Mouse (Mus musculus) right cerebral cortex, postnatal 4 days (tissue): ENCODE data around the gene Spef1.
"Not testable (repeated sequence)": the region's sequence is repeated elsewhere in the genome, so short reads cannot be mapped to it uniquely, and the experiment has no call there.

Source experiments
- DNase-seq: peaks from one replicate; pipeline ENCODE4 v3.0.0-alpha.2; 2022

The Spef1 gene

GRCm38 (mm10) chr2:131186771-131187601 lies at the start of gene Spef1, which contains the start of gene Cdc25b:
TSS of gene Spef1 (minus strand) at chr2:131187282.
TSS of gene Cdc25b (plus strand) at chr2:131186949.
- peak; percentile 82 for DNase-seq

DNA sequence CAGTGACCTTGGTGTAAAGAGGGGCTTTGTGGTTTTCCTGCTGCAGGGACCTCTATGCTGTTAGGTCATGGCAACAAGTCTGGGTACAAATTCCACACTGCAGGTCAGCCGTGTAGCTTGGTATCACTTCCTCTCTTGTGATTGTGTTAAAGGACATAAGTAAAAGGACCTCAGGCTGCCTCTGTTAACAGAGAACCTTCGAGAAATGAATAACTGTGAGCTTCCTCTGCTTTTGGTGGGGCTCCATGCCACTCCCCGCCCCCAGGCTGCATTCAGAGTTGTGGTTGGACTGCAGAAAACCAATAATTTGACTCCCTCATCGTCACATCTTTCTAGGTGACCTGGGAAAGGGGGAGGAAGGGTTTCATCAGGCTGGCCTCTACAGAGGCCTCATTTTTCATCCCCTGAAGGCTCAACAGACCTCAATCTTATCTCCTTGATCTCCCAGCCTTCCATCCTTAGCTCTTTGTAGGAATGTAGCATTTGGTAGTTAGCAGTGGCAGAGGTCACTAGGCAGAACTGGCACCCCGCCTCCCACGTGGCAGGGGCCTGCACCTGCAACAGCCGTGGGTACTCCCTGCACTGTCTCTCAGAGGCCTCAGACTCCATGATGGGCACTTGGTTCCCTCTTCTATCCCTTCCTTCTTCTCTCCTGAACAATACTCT lies 48.0 kb upstream of the Spef1 start:
- DNase-seq, result no peak

DNA sequence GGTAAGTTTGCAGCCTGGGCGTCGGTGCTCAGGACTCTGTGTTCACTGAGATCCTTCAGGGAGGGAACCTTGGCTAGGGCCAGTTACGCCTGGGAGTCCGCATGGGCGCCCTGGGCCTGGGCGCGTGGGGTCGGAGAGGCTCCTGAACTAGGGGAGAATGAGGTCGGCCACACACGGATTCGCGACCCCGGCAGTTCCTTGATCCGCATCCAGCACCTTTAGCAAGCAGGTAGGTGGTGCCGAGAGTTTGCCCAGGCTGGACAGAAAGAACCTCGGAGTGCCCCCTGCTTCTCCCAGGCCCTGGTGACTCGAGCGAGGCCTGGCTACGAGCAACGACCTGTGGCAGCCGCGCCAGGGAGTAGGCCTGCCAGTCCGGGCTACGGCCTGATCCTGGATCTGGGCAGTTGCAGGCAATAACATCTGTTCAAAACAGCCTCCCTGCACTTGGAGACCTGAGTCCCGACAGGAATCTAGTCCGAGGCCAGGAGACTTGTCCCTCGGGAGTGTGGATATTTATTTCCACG lies 47.1 kb upstream of the Spef1 start:
- no peak for DNase-seq

DNA sequence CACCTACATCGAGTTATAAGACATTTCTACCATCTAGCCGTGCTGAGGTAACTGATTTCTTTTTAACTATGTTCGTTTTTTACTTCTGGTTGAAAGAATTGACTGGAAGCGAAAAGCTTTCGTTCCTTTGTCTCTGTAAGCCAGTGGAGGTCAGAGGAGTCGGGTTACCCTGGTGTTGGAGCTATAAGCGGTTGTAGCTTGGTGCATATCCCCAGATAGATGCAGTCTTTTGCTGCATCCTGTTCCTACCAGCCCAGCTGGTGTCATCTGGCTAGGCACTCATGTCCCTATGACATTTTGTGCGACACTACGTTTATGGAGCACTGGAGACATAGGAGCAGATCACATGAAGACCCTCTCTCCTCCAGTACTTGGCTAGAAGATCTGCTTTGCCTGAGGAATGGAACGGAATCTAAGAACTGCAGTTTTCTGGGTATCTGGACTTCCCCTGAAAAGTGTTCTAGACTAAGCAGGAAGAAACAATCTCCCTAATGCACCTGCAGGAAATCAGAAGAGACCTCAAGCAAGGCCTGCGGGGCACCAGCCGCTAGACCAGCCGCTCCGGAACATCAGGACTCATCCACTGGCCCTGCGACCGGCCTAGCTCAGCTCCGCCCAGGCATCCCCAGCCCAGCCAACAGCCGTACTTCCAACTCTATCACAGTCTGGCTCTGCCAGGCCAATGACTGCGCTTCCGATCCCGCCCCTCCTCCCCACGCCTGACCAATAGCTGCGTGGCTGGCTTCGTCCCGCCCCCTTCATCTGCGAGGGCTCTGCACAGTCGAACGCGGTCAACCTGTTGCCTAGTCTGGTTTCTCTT lies 46.4 kb upstream of the Spef1 start, which contains the start of gene Mavs:
TSS of gene Mavs (plus strand) at position 757 of the 820 bp plus-strand sequence.
- peak; percentile 86 for DNase-seq

- no peak for DNase-seq
Observed at GRCm38 (mm10) chr2:131232558-131232957, 45.5 kb upstream of the Spef1 start.

DNA sequence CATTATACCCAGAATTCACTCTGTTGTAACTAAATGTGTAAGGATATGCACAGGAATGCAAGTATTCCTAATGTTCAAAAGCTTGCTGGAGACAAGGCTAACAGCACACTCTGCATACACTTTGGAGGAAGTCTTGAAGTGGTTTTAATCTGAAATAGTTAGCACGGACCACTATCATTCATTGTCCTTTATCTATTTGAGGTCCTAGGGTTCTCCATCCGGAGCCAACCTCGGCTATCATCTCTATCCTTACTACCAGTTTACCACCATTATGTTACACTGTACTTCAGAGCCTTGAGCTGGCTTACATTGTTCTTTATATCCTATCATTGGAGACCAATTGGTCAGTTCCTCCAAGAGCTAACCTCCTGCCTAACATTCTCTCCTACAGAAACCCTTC lies 40.2 kb upstream of the Spef1 start:
- no peak for DNase-seq

- DNase-seq, result not testable (repeated sequence)
Observed at GRCm38 (mm10) chr2:131226669-131227068, 39.6 kb upstream of the Spef1 start.

DNA sequence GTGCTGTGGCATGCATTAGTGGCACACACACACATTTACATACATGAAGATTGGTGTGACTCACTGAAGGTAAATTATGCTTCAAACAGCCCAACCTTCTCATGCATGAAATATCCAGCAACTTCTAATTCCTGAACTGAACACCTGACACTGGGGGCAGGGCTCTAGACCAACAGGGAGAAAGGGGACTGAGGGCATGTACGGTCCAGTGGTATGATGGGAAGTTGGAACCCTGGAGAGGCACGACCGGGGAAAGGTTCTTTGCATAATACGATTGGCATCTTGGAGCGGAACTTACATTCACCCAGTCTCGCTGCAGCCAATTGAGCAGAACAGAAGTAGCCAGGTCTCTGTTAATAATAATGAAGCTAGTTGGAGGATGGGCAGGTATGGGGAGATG lies 38.1 kb upstream of the Spef1 start:
- no peak for DNase-seq

GRCm38 (mm10) chr2:131223569-131223968 lies 36.5 kb upstream of the Spef1 start:
- DNase-seq, result no peak

- no peak for DNase-seq
Observed at GRCm38 (mm10) chr2:131222562-131222961, 35.5 kb upstream of the Spef1 start.

GRCm38 (mm10) chr2:131221853-131222515 lies 34.9 kb upstream of the Spef1 start:
- DNase-seq, result no peak

DNA sequence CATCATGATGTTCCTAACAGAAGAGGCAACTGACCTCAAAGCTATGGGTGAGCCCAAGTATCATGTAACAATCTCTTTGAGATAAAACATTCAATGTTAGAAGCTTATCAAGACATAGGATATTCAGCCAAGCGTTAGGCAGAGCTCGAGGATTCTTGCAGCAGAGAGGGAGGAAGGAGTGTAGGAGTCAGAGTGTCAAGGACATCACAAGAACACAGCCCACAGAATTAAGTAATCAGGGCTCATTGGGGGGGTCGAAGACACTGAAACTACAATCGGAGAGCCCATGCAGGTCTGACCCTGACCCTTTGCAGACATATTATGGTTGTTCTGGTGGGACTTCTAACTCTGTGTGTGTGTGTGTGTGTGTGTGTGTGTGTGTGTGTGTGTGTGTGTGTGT lies 32.9 kb upstream of the Spef1 start:
- no peak for DNase-seq

DNA sequence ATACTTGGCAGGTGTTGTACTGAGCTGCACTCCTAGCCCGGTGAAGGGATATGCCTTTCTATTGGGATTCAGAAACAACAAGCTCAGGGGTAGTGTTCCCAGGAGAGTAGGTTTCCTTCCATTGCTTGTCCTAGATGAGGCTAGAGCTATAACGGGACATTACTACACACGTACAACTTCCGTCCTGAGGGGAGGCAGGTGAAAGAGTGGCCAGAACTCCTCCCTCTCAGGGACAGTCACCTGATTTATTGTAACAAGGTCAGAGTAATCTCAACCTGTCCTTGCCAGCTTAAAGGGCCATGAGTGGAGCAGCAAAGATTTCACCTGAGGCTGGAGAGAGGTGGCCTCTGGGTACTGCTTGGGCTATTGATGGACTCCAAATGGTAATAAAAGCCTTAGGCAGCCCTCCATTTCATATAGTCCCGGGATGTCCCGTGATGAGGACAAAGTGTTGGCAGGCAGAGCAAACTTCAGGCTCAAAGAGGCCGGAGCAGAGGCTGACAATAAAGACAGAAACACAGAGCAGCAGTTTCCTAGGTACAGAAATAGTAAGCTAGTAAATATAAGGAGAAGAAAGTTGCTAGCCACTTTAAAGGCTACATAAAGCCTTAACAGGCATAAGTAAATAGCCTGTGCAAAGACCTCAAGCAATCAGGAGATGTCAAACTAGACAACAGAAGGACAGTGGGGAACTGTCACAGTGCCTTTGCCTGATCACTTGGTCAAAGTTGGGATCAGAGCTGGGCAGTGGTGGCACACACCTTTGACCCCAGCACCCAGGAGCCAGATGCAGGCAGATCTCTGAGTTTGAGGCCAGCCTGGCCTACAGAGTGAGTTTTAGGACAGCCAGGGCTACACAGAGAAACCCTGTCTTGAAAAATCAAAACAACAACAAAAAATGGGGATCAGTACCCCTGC lies 29.1 kb upstream of the Spef1 start:
- DNase-seq, result no peak

GRCm38 (mm10) chr2:131213773-131214172 lies 26.7 kb upstream of the Spef1 start:
- DNase-seq, result no peak

GRCm38 (mm10) chr2:131211026-131211615 lies 24.0 kb upstream of the Spef1 start:
- DNase-seq, result no peak

DNA sequence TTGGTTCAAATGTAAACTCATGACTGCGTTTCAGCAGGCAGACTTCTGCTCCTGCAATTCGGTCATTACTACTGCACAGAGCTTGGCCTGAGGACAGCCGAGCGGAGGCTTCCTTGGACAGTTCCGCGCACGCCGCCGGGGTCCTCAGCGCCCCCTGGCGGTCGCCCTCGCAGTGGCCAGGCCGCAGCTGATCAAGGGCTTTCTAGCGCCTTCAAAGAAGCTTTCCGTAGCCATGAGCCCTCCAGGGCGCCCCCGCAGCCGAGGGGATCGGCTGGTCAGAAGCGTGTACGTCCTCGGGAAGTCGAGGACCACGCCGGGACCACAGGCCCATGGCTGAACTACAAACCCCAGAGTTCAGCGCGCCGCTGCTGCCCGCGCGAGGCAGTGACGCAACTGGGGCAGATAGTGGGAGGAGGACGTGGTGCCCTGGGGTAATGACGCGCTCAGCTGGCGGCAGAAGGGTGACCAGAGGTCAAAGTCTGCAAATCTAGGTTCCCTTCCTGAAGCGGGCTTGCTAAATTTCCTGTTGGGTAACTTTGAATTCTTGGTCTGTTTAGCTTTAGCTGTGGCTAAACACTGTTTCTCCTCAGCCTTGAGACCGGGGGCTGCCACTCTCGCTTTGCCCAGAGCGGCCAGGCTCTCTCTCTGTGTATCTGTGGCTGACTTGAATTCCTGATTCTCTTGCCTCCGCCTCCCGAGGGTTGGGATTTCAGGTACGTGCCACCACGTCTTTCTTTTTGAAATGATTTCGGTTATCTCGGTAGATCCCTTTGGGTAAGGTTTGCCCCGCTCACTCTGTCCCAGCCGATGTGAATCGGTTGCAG lies 23.1 kb upstream of the Spef1 start:
- peak; percentile 92 for DNase-seq

GRCm38 (mm10) chr2:131209125-131209795 lies 22.2 kb upstream of the Spef1 start:
- DNase-seq, result no peak

- no peak for DNase-seq
Observed at GRCm38 (mm10) chr2:131208356-131208755, 21.3 kb upstream of the Spef1 start.

- DNase-seq, result no peak
Observed at GRCm38 (mm10) chr2:131206778-131207177, 19.7 kb upstream of the Spef1 start, which contains the start of gene Ap5s1. TSS of gene Ap5s1 (plus strand) at chr2:131207078.
